Mouse (Mus musculus): ENCODE results near the gene Gnl1.
"Not testable (repeated sequence)": the region's sequence is repeated elsewhere in the genome, so short reads cannot be mapped to it uniquely, and the experiment has no call there.

Gene Gnl1

DNA sequence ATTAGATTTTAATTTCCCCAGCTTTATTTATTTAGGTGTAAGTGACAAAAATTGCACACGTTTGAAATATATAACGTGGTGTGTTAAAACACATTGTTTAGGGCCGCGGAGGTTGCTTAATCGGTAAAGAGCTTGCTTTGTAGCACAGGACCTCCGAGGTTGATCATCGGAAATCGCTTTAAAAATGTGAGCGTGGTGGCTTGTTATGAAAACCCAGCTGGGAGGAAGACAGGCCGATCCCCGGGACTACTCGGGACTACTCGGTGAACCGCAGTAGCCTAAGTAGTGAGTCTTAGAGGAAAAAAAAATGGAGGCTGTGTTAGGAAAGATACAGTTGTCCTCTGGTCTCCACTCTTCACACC, 15.2 kb downstream of the Gnl1 start:
- DNase-seq: peak; percentile 35

DNA sequence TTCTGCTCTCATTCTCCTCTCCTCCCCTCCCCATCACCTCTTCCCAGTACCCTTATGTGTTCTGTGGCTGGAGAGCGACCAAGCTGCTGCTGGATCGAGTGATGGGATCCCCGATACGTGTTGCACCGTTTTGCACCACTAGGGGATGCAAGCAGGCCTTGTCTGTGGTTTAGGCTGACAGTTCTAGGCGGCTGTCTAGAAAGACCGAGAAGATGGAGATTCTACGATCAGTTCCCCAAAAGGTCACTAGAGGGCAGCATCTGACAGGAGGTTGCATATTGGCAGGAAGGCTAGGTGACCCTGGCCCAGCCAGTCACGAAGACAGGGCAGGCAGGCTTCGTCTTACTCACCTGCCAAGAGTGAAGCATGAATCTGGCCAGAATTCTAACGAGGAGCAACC, 17.3 kb downstream of the Gnl1 start:
- DNase-seq: peak; percentile 98

DNA sequence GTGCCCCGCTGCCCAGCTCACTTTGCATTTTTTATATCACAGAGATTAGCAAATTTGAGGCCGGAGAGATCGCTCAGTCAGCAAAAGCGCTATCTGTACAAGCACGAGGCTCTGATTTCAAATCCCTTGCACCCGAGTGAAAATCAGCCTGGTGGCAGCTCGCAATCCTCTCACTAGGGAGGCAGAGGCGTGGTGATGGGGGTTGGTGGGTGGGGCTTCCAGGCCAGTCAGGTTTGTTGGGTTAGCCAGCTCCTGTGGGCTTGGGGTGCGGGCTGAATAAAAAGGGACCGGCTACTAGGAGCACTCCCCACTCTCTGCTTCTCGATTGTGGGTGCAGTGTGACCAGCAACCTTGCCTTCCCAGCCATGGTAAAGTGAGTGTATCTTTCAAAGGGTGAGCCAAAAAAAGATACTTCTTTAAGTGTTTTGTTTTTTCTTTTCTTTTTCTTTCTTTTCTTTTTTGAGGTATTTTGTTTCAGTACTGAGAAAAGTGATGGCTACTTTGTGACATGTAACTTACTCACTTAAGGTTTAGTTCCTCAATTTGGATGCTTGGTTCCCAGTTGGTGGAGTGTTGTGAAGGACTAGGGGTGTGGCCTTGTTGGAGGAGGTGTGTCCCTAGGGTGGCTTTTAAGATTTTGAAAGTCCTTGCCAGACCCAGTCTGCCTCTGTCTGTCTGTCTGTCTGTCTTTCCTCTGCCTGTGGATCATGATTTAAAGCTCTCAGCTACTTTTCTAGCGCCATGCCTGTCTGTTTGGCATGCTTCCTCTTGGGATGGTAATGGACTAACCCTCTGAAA, 18.3 kb downstream of the Gnl1 start:
- DNase-seq: peak; percentile 68

DNA sequence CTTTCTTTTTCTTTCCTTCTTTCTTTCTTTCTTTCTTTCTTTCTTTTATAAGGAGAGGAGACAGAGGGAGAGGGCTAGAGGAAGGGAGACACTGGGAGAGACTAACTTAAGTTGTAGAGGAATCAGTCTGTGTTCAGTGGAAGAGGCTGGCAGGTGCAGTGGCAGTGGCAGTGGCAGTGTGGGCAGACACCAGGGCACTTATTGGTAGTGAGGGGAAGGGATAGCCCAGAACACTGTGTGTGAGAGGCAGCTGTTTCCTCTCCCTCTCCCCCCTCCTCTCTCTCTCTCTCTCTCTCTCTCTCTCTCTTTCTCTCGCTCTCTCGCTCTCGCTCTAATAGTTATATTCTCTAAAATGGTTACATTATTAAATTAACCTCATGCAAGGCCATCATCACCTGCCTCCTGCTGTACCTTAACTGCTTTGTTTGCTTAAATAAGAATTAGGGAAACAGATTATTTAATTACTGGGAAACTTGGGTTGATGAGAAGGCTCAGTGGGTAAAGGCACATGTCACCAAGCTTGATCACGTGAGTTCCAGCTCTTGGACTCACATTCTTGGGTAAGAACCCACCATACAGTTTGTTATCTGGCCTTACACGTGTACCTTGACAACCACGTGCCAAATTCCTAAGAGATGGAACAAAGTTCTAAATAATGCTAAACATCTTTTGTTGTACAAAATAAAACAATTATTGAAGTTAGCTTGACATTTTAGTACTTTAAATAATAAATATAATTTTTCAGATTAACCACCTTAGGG, 19.1 kb downstream of the Gnl1 start:
- peak; percentile 52 for DNase-seq

DNA sequence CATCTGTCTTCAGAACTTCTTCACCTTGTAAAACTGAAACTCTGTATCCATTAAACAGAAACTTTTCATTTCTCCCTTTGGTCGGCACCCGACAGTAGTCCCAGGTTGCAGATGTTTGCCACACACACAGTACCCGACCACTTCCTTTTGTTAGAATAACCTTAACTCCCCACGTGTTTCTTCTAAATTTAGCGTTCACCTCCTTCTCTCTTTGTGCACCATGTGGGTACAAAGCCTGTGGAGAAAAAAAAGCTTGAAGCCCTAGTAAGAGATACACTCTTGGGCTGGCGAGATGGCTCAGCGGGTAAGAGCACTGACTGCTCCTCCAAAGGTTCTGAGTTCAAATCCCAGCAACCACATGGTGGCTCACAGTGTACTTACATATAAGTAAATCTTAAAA, 19.7 kb downstream of the Gnl1 start:
- DNase-seq: peak; percentile 71

DNA sequence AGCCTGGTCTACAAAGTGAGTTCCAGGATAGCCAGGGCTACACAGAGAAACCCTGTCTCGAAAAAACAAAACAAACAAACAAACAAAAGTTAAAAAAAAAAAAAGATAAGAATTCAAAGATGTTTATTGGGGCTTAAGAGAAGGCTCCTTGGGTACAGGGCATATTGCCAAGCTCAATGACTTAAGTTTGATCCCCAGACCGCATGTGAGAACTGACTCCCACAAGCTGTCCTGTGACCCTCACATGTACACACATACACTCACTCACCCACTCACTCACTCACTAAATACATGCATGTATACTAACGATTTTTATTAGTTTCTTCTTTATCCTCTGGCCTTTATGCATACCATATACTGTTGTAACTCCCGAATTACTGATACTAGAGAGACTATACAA, 20.7 kb downstream of the Gnl1 start:
- no peak for DNase-seq

DNA sequence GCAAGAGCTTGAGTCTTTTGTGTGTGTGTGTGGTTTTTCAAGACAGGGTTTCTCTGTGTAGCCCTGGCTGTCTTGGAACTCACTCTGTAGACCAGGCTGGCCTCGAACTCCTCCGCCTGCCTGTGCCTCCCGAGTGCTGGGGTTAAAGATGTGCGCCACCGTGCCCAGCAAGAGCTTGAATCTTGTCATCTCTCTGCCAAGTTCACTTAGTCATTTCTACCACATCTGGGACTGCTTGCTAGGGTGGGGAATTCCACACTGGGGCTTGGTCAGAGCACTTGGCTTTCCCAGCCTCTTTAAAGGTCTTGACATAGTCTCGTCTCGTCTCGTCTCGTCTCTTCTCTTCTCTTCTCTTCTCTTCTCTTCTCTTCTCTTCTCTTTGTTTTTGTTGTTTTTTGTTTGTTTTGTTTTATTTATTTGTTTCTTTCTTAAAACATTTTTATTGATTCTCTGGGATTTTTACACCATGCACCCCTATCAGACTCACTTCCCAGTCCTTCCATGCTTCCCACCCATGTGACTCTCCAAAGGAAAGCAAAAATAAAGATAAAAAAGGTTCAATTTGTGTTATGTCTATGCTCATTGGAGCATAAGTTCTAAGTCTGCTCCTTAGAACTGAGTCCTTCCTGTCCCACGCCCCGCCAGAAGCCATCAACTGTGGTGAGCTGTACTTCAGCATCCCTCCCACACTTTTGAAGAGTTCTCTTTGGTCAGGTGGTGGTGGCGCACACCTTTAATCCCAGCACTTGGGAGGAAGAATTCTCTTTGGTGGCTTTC, 21.7 kb downstream of the Gnl1 start:
- DNase-seq: peak; percentile 55

DNA sequence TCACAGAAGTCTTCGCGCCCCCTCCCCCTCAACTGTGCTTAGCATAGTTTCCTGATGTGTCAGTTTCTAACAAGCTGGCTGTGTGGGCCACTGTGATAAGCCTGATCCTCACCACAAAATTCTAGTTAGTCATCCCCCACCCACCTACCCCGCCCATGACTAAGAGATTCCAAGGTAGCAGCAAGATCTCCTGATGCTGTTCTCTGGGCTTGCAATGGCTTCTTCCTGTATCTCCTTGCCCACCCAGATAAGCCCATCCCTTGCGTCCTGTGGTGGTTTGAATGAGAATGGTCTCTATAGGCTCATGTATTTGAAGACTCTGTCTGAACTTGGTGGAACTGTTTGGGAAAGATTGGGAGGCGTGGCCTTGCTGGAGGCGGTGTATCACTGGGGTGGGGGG, 22.3 kb downstream of the Gnl1 start:
- no peak for DNase-seq

DNA sequence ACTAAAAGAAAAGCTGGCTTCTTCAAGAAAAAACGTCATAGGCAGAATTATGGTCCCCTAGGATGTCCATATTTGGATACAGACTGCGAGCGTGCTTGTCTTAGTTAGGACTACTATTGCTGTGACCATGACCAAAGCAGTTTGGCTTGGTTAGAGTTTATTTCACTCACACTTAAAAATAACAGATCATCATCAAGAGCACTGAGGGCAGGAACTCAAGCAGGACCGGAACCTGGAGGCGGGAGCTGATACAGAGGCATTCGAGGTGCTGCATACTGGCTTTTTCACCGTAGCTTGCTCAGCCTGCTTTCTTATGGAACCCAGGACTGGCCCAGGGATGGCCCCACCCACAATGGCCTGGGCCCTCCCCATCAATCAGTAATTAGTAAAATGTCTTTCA, 23.7 kb downstream of the Gnl1 start:
- DNase-seq: no peak

DNA sequence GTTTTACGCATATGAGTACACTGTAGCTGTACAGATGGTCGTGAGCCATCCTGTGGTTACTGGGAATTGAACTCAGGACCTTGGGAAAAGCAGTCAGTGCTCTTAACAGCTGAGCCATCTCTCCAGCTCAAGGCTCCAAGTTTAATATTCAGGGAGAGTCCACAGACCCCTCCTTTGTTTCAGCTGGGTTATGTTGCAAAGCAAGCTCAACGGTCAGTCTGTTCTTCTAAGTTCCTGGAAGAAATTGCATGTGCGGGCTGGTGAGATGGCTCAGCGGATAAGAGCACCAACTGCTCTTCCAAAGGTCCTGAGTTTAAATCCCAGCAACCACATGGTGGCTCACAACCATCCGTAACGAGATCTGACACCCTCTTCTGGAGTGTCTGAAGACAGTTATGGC, 24.8 kb downstream of the Gnl1 start:
- not testable (repeated sequence) for DNase-seq

DNA sequence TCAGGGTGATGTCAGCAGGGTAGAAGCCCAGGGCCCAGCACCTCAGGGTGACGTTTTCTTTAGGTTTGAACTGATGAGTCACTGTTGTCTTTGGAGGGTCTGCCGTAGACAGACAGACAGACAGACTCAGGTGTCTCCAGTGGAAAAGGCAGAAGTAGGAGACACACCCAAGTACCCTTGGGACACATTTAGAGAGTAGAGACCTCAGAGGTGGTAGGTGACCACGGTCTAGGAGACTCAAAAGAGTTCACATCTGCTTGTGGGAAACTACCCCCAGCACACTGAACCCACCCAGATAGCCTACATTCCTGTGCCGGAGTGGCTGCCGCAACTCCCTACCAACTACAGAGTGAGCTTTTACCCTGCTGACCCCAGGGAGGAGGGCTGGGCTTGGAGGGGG, 35.3 kb downstream of the Gnl1 start:
- no peak for DNase-seq

DNA sequence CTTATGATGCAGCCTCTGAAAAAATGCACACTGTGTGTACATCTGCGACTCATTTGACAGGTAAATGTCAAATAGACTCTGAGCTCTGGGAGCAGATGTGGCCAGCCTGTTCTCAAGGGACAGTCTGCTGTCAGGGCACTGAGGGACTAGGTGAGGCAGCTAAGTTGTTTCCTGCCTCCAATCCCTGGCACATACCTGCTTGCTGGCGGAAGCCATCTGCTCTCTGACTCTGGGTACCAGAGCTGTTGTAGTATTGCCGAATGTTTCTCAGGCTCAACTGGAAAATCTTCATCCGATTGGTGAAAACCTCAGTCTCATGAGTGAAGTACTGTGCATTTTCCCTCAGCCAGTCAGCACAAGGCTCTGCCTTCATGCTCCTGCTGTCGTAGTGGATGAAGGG, 37.4 kb downstream of the Gnl1 start:
- no peak for DNase-seq

DNA sequence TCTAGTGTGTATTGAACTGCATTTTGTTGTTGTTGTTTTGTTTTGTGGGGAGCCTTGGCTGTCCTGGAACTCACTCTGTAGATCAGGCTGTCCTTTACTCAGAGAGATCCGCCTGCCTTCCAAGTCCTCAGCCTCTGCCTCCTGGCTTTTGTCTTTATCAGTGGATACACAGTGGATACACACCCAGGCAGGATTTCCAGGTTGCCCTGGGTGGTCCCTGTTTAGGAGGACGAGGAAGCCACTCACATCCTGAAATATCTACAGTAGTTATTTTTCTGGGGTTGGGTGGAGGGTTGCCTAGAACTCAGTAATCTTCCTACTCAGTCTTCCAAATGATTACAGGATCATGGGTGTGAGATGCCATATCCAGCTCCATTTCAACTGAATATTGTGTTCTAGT, 39.3 kb downstream of the Gnl1 start:
- no peak for DNase-seq

DNA sequence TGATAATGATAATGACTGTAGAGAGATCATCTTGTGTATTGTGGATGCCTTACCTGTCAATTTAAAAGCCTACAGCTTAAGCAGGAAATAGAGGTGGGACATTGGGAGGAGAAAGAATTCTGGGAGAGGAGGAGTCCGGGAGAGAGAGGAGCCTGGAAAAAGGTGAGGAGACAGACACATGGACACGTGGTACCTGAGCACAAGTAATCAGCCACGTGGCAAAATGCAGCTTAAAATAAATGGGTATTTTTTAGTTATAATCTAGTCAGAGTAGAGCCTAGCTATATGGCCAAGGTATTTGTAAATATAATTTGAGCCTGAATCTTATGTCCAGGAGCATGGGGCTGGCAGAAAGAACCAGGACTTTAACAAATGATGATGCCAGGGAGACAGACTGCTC, 39.9 kb downstream of the Gnl1 start:
- no peak for DNase-seq

DNA sequence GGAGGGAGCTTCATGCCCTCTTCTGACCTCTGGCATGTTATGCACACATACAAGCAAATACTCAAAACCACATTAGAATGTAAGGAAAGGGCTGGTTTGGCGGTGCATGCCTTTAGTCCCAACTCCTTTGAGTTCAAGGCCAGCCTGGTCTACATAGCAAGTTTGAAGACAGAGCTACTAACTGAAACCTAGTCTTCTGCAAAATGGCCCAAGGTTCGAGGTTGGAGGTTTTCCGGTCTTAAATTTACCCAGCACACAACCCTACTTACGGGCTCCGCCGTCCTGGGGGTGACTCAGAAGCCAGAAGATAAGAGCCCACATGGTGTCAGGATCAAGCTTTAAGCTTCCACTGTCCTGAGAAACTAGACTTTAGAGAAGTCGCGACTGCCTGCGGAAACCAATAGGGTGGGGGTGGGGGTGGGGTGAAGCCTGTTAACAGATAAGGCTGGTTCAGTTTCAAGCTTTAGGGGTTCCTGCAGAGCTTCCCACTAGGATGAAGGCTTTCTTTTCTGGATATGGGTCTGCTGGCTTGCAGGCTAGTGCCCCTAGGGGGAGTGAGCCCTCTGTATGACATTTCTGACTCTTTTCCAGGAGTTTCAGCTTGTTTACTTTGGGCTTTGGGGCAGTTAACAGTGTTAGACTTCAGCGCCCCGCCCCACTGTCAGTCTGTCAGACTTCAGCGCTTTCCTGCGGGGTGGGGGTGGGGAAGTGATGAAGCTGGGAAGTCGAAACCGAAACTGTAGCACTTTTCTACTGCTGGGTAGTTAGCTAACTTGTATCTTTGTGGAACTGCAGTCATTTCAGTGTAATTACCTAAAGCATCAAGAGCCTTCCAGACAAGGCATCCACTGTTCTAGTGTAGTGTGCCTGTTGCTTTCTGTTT, 40.8 kb downstream of the Gnl1 start, which contains the start of gene H2-T24:
Gene H2-T24 (minus strand): TSS at position 370 of the 883 bp plus-strand sequence.
- peak; percentile 85 for DNase-seq

DNA sequence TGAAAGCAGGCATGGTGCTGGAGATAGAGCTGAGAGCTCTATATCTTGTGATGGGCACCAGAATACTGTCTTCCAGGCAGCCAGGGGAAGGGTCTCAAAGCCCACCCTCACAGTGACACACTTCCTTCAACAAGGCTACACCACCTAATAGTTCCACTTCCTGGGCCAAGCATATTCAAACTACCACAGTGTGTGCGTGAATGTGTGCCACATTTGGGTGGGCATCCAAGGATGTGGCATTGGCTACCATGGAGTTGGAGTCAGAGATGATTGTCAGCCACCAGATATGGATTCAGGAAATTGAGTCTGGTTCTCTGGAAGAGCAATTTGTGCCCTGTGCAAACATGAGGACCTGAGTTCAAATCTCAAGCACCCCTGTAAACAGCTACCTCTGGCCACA, 41.7 kb downstream of the Gnl1 start:
- DNase-seq: no peak

DNA sequence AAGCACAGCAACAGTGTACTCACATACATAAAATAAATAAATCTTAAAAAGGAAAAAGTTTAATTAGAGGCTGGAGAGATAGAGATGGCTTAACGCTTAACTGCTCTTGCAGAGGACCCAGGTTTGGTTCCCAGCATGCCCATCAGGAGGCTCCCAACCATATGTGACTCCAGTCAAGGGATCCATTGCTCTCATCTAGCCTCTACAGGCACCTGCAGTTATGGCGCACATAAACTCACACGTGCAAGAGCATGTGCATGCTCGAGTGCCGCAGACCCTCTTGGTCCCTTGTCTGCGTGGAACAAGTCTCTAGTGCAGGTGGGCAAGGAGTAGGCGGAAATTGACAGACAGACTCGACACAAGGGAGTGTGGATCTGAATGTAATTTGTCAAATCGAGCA, 42.4 kb downstream of the Gnl1 start:
- no peak for DNase-seq

DNA sequence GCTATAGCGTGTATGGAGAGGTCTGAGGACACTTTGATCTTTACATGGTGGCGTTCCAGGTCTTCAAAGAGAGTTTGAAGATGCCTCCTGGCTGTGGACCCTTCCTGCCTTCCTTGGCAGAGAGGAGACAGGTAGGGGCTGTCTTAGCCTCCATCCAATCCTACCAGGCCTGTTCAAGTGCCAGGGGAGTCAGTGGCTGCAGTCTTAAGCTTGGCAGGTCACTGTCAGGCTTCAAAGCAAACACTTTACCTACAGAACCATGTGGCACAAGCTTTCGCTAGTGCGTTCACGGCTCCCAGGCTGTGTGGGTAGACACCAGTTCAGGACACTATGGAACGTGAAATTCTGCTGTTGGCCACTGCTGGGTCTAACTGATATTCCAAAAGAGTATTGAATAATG, 43.3 kb downstream of the Gnl1 start:
- DNase-seq: no peak

DNA sequence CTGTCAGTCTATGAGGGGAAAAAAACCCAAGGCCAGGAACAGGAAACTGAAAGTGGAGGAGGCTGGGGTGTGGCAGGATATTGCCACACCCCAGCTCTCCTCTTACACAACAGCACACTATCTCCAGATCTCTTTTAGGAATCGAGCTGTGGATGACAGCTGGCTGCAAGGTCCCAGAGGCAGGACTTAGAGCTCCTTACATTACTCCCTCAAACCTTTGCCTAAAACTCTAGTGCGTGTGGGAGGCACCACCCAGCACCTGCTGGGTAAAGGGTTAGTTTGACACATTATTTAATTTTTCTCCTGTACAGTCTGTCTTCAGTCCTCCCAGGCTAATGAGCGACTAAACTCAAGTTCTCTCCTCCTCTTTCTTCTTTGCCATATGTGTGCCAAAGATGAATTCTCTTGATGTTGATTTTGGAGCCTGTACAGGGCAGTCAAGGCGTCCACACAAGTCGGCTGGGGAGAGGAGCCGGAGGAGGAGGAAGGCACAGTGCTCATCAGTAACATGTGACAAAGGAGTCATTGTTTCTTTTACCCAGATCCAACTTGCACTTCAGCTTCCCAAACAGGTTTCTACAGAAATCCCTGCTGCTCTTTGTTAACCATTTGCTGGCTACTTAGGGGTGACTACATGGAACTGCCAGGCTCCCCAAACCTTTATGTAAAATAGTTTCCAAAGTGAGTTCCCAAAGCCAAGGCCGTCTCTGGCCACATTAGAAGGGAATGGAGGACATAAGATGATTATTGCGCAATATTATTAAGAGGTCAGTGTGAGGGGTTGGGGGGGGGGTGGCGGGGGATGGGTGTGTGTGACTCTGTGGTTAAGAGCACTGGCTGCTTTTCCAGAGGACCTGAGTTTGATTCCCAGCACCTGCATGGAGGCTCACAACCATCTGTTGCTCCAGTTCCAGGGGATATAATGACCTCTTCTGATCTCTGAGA, 44.3 kb downstream of the Gnl1 start:
- DNase-seq: no peak

DNA sequence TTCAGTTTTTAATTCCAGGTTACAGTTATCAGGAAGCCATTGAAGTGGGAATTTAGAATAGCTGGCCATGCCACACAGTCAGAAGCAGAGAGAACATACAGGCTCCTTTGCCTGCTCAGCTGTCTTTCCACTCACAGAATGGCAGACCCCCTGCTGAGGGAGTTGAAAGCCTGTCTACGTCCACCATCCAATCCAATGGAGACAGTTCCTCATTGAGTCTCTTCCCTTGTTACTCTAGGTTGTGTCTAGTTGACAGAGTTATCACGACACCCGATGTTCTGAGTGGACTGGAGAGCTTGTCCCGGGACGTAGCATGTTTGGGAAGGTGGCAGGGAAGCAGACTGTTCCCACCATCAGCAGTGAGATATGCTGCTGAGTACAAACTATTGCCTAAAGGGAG, 45.5 kb downstream of the Gnl1 start:
- DNase-seq: no peak

DNA sequence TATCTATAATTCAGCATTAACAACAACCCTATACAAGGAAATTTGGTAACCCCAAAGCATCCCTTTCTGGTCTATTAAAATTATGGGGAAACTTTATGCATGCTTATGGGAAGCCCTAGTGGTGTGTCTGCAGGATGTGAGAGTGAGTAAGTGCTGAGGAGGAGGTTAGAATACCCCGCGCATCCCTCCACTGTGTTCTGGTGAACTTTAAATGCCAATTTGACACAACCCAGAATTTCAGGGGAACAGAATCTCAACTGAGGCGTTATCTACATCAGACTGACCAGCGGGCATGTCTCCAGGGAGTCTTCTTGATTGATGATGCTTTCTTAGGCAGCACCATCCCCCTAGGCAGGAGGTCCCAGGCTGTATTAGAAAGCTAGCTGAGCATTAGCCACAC, 46.2 kb downstream of the Gnl1 start:
- no peak for DNase-seq

DNA sequence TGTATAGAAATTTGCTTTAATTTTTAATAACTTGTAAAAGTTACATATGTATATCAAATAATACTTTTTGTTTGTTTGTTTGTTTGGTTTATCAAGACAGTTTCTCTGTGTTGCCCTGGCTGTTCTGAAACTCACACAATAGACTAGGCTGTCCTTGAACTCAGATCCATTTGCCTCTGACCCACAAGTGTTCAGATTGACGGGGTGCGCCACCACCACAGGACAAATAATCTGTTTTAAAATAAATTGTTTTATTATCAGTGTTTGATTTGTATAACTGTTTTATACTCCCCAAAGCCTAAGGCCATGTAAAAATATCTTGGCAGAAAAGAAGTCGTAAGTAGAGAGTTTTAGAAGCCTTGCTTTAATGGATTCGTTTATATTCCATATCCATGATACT, 48.0 kb downstream of the Gnl1 start:
- no peak for DNase-seq
